Mouse (Mus musculus) thymus, adult 2 months (tissue): ENCODE data around the gene Ftcd. TPM values are rescaled to one million over a fixed set of nuclear protein-coding genes. Genes with fewer than 3 reads are reported as not detected.
A peak's percentile ranks its signal among the peaks of the same experiment; 100 is the strongest.

ENCODE experiments used
- DNase-seq: peaks from one replicate; pipeline ENCODE4 v3.0.0; 2021
- H3K27ac ChIP-seq: fragments of 200-500 bp; 2 replicates; pipeline ENCODE4 v1.5.1; 2012; ENCODE audit warnings: low read length, control low read depth; ENCODE audit not compliant: control insufficient read depth, insufficient read depth
- H3K27me3 ChIP-seq: fragments of 200-500 bp; 2 replicates; pipeline ENCODE4 v1.6.1; 2012; ENCODE audit warnings: mild to moderate bottlenecking, low read length, moderate library complexity, mixed read lengths; ENCODE audit not compliant: control insufficient read depth, insufficient read depth
- H3K36me3 ChIP-seq: fragments of 200-500 bp; 2 replicates; pipeline ENCODE4 v1.6.1; 2012; ENCODE audit warnings: mild to moderate bottlenecking, low read length, moderate library complexity; ENCODE audit not compliant: control insufficient read depth, insufficient read depth
- H3K4me1 ChIP-seq: fragments of 200-500 bp; replicated peaks from 2 replicates; pipeline ENCODE4 v1.6.1; 2012; ENCODE audit warnings: low read length; ENCODE audit not compliant: control insufficient read depth, insufficient read depth
- H3K4me3 ChIP-seq: fragments of 200-500 bp; 2 replicates; pipeline ENCODE4 v1.5.1; 2012; ENCODE audit warnings: mild to moderate bottlenecking, low read length, control low read depth, moderate library complexity; ENCODE audit not compliant: control insufficient read depth, insufficient read depth
- CTCF ChIP-seq: fragments of 200-500 bp; IDR thresholded peaks from 2 replicates; pipeline ENCODE4 v1.5.1; 2012; ENCODE audit warnings: mild to moderate bottlenecking, control low read depth, low read length, moderate library complexity, borderline replicate concordance; ENCODE audit not compliant: control insufficient read depth, poor library complexity, insufficient read depth; ENCODE audit errors: extremely low read depth
- POLR2A ChIP-seq: fragments of 200-500 bp; IDR thresholded peaks from 2 replicates; pipeline ENCODE4 v1.6.1; 2012; ENCODE audit warnings: mild to moderate bottlenecking, low read length, control low read depth, moderate library complexity; ENCODE audit not compliant: control insufficient read depth, poor library complexity, insufficient read depth; ENCODE audit errors: extremely low read depth
- WGBS: fragments of 180-500 bp; shearing (Covaris S2); methylation state at CpG from one replicate; pipeline ENCODE4 v1.1.7; 2018; 5-methylcytosine and 5-hydroxymethylcytosine counted together
- polyA plus RNA-seq: library from polyadenylated mRNA; depleted of rRNA; stranded (reverse); fragments of >200 nt; gene quantifications from 2 replicates; pipeline ENCODE4 v1.2.3, GENCODE M21; 2012

The Ftcd gene
- polyA plus RNA-seq, 1 experiment = 0.03 TPM

- H3K4me3 ChIP-seq = no peak overlapping the region
- no peaks in the 10 kb centered on the region for H3K27me3 ChIP-seq
- peaks cover 12% of the 10 kb centered on the region for H3K4me1 ChIP-seq
- TF ChIP-seq POLR2A (no peak), CTCF (no peak)
- no peaks in the 10 kb centered on the region for H3K36me3 ChIP-seq
- 53% methylated on average over 11 of the region's 11 CpGs for WGBS
- peak; percentile 9 for DNase-seq
- H3K27ac ChIP-seq = no peak overlapping the region
Measured at GRCm38 (mm10) chr10:76541336-76542085, 33.9 kb upstream of the Ftcd start.

GRCm38 (mm10) chr10:76542636-76543375 lies 32.6 kb upstream of the Ftcd start:
- 4% methylated on average over 10 of the region's 10 CpGs for WGBS
- no peaks in the 10 kb centered on the region for H3K36me3 ChIP-seq

GRCm38 (mm10) chr10:76546566-76546965 lies 28.9 kb upstream of the Ftcd start:
- H3K27ac ChIP-seq = no peak overlapping the region
- H3K36me3 ChIP-seq = 0 out of 2 replicates have a peak, but pooled peaks cover 3% of the 10 kb centered on the region
- TF ChIP-seq CTCF (no peak), POLR2A (no peak)
- peaks cover 9% of the 10 kb centered on the region for H3K4me1 ChIP-seq
- H3K4me3 ChIP-seq = no peak overlapping the region
- WGBS = 95% methylated on average over 8 of the region's 8 CpGs
- DNase-seq = no peak
- H3K27me3 ChIP-seq = no peaks in the 10 kb centered on the region

More at GRCm38 (mm10) chr10:76542636-76543375, 32.6 kb upstream of the Ftcd start:
- peaks cover 12% of the 10 kb centered on the region for H3K4me1 ChIP-seq
- TF ChIP-seq POLR2A = no peak
- no peak for TF ChIP-seq CTCF
- no peak overlapping the region for H3K27ac ChIP-seq
- H3K4me3 ChIP-seq = no peak overlapping the region
- DNase-seq = peak; percentile 41
- no peaks in the 10 kb centered on the region for H3K27me3 ChIP-seq

- H3K27me3 ChIP-seq = no peaks in the 10 kb centered on the region
- H3K4me3 ChIP-seq = no peak overlapping the region
- no peak for DNase-seq
- 96% methylated on average over 8 of the region's 8 CpGs for WGBS
- no peak for TF ChIP-seq POLR2A
- TF ChIP-seq CTCF = no peak
- no peak overlapping the region for H3K27ac ChIP-seq
- H3K4me1 ChIP-seq = no peaks in the 10 kb centered on the region
- H3K36me3 ChIP-seq = 0 out of 2 replicates have a peak, but pooled peaks cover 3% of the 10 kb centered on the region
Measured at GRCm38 (mm10) chr10:76548218-76548617, 27.2 kb upstream of the Ftcd start.

GRCm38 (mm10) chr10:76550458-76550857 lies 25.0 kb upstream of the Ftcd start:
- Histone ChIP-seq H3K27ac (no peak overlapping the region), H3K4me1 (no peaks in the 10 kb centered on the region), H3K36me3 (0 out of 2 replicates have a peak, but pooled peaks cover 7% of the 10 kb centered on the region), H3K27me3 (no peaks in the 10 kb centered on the region), H3K4me3 (no peak overlapping the region)
- DNase-seq = no peak
- TF ChIP-seq POLR2A (no peak), CTCF (no peak)
- 95% methylated on average over 5 of the region's 5 CpGs for whole genome bisulfite sequencing

GRCm38 (mm10) chr10:76551556-76551955 lies 23.9 kb upstream of the Ftcd start:
- 0 out of 2 replicates have a peak, but pooled peaks cover 7% of the 10 kb centered on the region for H3K36me3 ChIP-seq
- DNase-seq = no peak
- no peaks in the 10 kb centered on the region for H3K27me3 ChIP-seq
- no peaks in the 10 kb centered on the region for H3K4me1 ChIP-seq
- TF ChIP-seq CTCF (no peak), POLR2A (no peak)
- H3K4me3 ChIP-seq = no peak overlapping the region
- no peak overlapping the region for H3K27ac ChIP-seq
- WGBS = 95% methylated on average over 3 of the region's 3 CpGs
